Mouse (Mus musculus) liver, postnatal 0 days (tissue): ENCODE results near the gene Rnf145.

Experiments used
- CTCF ChIP-seq: sonication (generic); IDR thresholded peaks from 2 replicates; pipeline ENCODE4 v1.5.1; 2016; ENCODE audit warnings: antibody characterized with exemption, low read depth
- EP300 ChIP-seq: IDR thresholded peaks from 2 replicates; pipeline ENCODE4 v1.6.1; 2016; ENCODE audit warnings: antibody characterized with exemption, low read depth, mild to moderate bottlenecking

- TF ChIP-seq CTCF (no peak), EP300 (no peak)
These were observed 3.8 kb downstream of the Rnf145 start for GRCm38 (mm10) chr11:44522594-44522993.
